Mouse (Mus musculus) neural tube, postnatal 0 days (tissue): ENCODE measurements around the gene Ror1. TPM values are rescaled to one million over a fixed set of nuclear protein-coding genes. Genes with fewer than 3 reads are reported as not detected.

Experiments used
- polyA plus RNA-seq: library from polyadenylated mRNA; unstranded; fragments of >200 nt; fragmentation: Nextera tagmentation; extraction: Ambion mirVana; gene quantifications from 2 replicates; pipeline ENCODE4 v1.2.1, GENCODE M21; 2015

Gene Ror1
- polyA plus RNA-seq: 0.89 and 1.1 TPM in 2 replicates

GRCm38 (mm10) chr4:100095685-100096595 lies at the start of gene Ror1:
Gene Ror1 (plus strand): TSS chr4:100095791.

GRCm38 (mm10) chr4:100478592-100479321 lies 383.2 kb downstream of the Ror1 start, which contains the start of gene Ube2u:
Gene Ube2u (plus strand): TSS chr4:100478849.

Other genes with a start within 250 kb of the Ror1 start
- gene Pgm1, start 166.4 kb upstream of the Ror1 start, polyA plus RNA-seq: 108 and 111 TPM in 2 replicates
- gene Itgb3bp, start 166.0 kb upstream of the Ror1 start, polyA plus RNA-seq: 10.0 and 10.6 TPM in 2 replicates